Mouse (Mus musculus) c-Kit-negative CD71-positive TER-119-positive erythroid progenitor cells, embryonic 14.5 days (primary cell): ENCODE measurements around the gene Bphl.
"Not testable (repeated sequence)": the region's sequence is repeated elsewhere in the genome, so short reads cannot be mapped to it uniquely, and the experiment has no call there.

Experiments
- DNase-seq: peaks from one replicate; pipeline ENCODE4 v3.0.0-alpha.2; 2013; ENCODE audit warnings: low read depth, low spot score

Bphl gene

GRCm38 (mm10) chr13:34088201-34088649 is 50.8 kb downstream of the Bphl start:
- DNase-seq, result not testable (repeated sequence)

- no peak for DNase-seq
These were observed 51.5 kb downstream of the Bphl start for GRCm38 (mm10) chr13:34088871-34089288.

- DNase-seq, result no peak
These were observed 52.0 kb downstream of the Bphl start for GRCm38 (mm10) chr13:34089358-34089757.

- DNase-seq, result no peak
These were observed 58.4 kb downstream of the Bphl start for GRCm38 (mm10) chr13:34095542-34096435.

- no peak for DNase-seq
These were observed 59.1 kb downstream of the Bphl start for GRCm38 (mm10) chr13:34096455-34096854.

- no peak for DNase-seq
These were observed 59.7 kb downstream of the Bphl start for GRCm38 (mm10) chr13:34097086-34097485.

- peak; percentile 15 for DNase-seq
These were observed 63.3 kb downstream of the Bphl start for GRCm38 (mm10) chr13:34100733-34101132.

GRCm38 (mm10) chr13:34101247-34101646 is 63.9 kb downstream of the Bphl start:
- DNase-seq, result no peak

GRCm38 (mm10) chr13:34101908-34102307 is 64.5 kb downstream of the Bphl start:
- DNase-seq, result no peak

- no peak for DNase-seq
These were observed 68.0 kb downstream of the Bphl start for GRCm38 (mm10) chr13:34105364-34105763.

GRCm38 (mm10) chr13:34106256-34106655 is 68.9 kb downstream of the Bphl start:
- DNase-seq, result no peak

GRCm38 (mm10) chr13:34106999-34107398 is 69.6 kb downstream of the Bphl start:
- no peak for DNase-seq

GRCm38 (mm10) chr13:34109035-34109676 is 71.8 kb downstream of the Bphl start:
- DNase-seq, result no peak

GRCm38 (mm10) chr13:34109677-34110058 is 72.3 kb downstream of the Bphl start:
- no peak for DNase-seq

GRCm38 (mm10) chr13:34111019-34111418 is 73.6 kb downstream of the Bphl start:
- no peak for DNase-seq

GRCm38 (mm10) chr13:34111878-34112277 is 74.5 kb downstream of the Bphl start:
- DNase-seq, result no peak

GRCm38 (mm10) chr13:34112369-34113081 is 75.1 kb downstream of the Bphl start:
- DNase-seq, result no peak

- DNase-seq, result no peak
These were observed 75.7 kb downstream of the Bphl start for GRCm38 (mm10) chr13:34113086-34113485.

- DNase-seq, result no peak
These were observed 77.3 kb downstream of the Bphl start for GRCm38 (mm10) chr13:34114654-34115053.

GRCm38 (mm10) chr13:34116508-34116907 is 79.1 kb downstream of the Bphl start:
- DNase-seq, result no peak

GRCm38 (mm10) chr13:34118816-34119215 is 81.4 kb downstream of the Bphl start:
- no peak for DNase-seq

GRCm38 (mm10) chr13:34119406-34119805 is 82.0 kb downstream of the Bphl start:
- no peak for DNase-seq
